In the genomic region with DNA sequence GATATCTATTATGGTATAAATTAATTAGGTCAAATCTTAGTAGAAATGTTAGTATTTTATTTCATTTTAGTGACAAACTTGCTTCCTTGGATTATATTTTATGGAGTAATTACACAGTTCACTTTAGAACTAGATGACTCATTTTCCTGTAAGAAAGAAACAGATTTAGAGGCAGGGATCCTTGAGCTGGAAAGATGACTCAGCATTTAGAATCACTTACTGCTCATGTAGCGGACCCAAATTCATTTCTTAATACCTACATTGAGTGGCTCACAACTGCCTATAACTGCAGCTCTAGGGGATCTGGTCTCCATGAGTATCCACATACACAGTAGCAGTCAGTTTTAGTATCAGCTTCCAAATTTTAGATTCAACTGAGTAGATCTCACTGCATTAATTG, we compare ENCODE assay signal across 26 mouse cellular contexts.
"Had no signal": no experiment of that assay in that cellular context is flagged by ENCODE, and none has a peak within 500 bp of the region (broad histone marks: within the 10 kb centered on the region; RNA-seq: fewer than 3 reads in every experiment).

No protein-coding gene starts in this region.

- ATAC-seq: hindbrain, embryonic 16.5 days; inflammation-experienced regulatory T-cells, adult 6 months; intestine, embryonic 15.5 days; intestine, postnatal 0 days had no signal

- H3K4me1 ChIP-seq: heart, embryonic 10.5 days; heart, embryonic 12.5 days; hindbrain, embryonic 10.5 days; hindbrain, embryonic 12.5 days; intestine, embryonic 15.5 days; limb, embryonic 10.5 days; limb, embryonic 12.5 days; liver, embryonic 13.5 days had no signal

- H3K4me3 ChIP-seq: gastrocnemius, adult 2 months; heart, embryonic 10.5 days; heart, embryonic 12.5 days; hindbrain, embryonic 10.5 days; hindbrain, embryonic 12.5 days; intestine, embryonic 15.5 days; layer of hippocampus, adult 2 months; left cerebral cortex, adult 2 months; limb, embryonic 10.5 days; limb, embryonic 12.5 days; liver, embryonic 13.5 days had no signal

- H3K27ac ChIP-seq: gastrocnemius, adult 2 months; heart, embryonic 10.5 days; hindbrain, embryonic 10.5 days; hindbrain, embryonic 12.5 days; hindbrain, embryonic 14.5 days; intestine, embryonic 15.5 days; layer of hippocampus, adult 2 months; left cerebral cortex, adult 2 months; limb, embryonic 10.5 days; limb, embryonic 12.5 days; liver, embryonic 13.5 days had no signal

- DNase-seq: gastrocnemius, adult 2 months; gastrocnemius, postnatal 10 days; gastrocnemius, postnatal 25 days; heart, adult 18-20 months; heart, postnatal 10 days; heart, postnatal 4 days; kidney, adult 18-20 months; kidney, adult 8-10 months; kidney, postnatal 10 days; kidney, postnatal 25 days; kidney, postnatal 4 days; liver; liver, embryonic 13.5 days had no signal
